Mouse (Mus musculus): Measurements from ENCODE around the gene Gm20388. TPM values are rescaled to one million over a fixed set of nuclear protein-coding genes. Genes with fewer than 3 reads are reported as not detected.

Gene Gm20388
- polyA plus RNA-seq, 1 experiment from 2014 or later: not detected

GRCm38 (mm10) chr8:121949222-121949800, 2038.7 kb downstream of the Gm20388 start, which contains the start of gene Banp:
Banp (plus strand) TSS chr8:121949750.
- WGBS: 61% methylated on average over 6 of the region's 6 CpGs
- H3K9me3 ChIP-seq (replicated peaks): no peaks in the 10 kb centered on the region
- H3K36me3 ChIP-seq: 0 out of 2 replicates have a peak, but pooled peaks cover 4% of the 10 kb centered on the region
- H3K4me1 ChIP-seq (replicated peaks): peaks cover 44% of the 10 kb centered on the region
- peak within 1 kb of the TSS; percentile 99 for H3K9ac ChIP-seq
- peak within 1 kb of the TSS; percentile 98 for H3K27ac ChIP-seq
- peak within 1 kb of the TSS; percentile 85 for H3K4me2 ChIP-seq
- ATAC-seq (replicated peaks; ENCODE audit: insufficient number of reproducible peaks, insufficient read depth, low FRiP score, low read depth): no peak
- H3K4me3 ChIP-seq: peak within 1 kb of the TSS; percentile 81
- H3K27me3 ChIP-seq: no peaks in the 10 kb centered on the region

GRCm38 (mm10) chr8:121949941-121950748, 2039.5 kb downstream of the Gm20388 start:
- ATAC-seq (replicated peaks; ENCODE audit: insufficient number of reproducible peaks, insufficient read depth, low FRiP score, low read depth): peak; percentile 94

GRCm38 (mm10) chr8:121950749-121951655, 2040.4 kb downstream of the Gm20388 start:
- Histone ChIP-seq H3K27ac (peak overlapping the region; percentile 98), H3K27me3 (no peaks in the 10 kb centered on the region), H3K9me3 (replicated peaks) (no peaks in the 10 kb centered on the region), H3K4me1 (replicated peaks) (peaks cover 53% of the 10 kb centered on the region), H3K4me2 (peak overlapping the region; percentile 85), H3K4me3 (peak overlapping the region; percentile 81), H3K9ac (peak overlapping the region; percentile 99), H3K36me3 (peaks cover 6% of the 10 kb centered on the region; the same call in 1 of the 2 replicates)
- WGBS: under 1% methylated on average over 79 of the region's 97 CpGs
- ATAC-seq (replicated peaks; ENCODE audit: insufficient number of reproducible peaks, insufficient read depth, low FRiP score, low read depth): peak; percentile 13

More at GRCm38 (mm10) chr8:121949941-121950748, 2039.5 kb downstream of the Gm20388 start:
- H3K9me3 ChIP-seq (replicated peaks): no peaks in the 10 kb centered on the region
- H3K27ac ChIP-seq: peak overlapping the region; percentile 98
- 0 out of 2 replicates have a peak, but pooled peaks cover 4% of the 10 kb centered on the region for H3K36me3 ChIP-seq
- H3K4me1 ChIP-seq (replicated peaks): peaks cover 47% of the 10 kb centered on the region
- H3K27me3 ChIP-seq: no peaks in the 10 kb centered on the region
- peak overlapping the region; percentile 85 for H3K4me2 ChIP-seq
- H3K9ac ChIP-seq: peak overlapping the region; percentile 99
- under 1% methylated on average over 58 of the region's 66 CpGs for WGBS
- H3K4me3 ChIP-seq: peak overlapping the region; percentile 81

- Histone ChIP-seq H3K4me3 (peak overlapping the region; percentile 81), H3K4me1 (replicated peaks) (peaks cover 59% of the 10 kb centered on the region), H3K9me3 (replicated peaks) (no peaks in the 10 kb centered on the region), H3K27ac (peak overlapping the region; percentile 98), H3K9ac (peak overlapping the region; percentile 99), H3K4me2 (peak overlapping the region; percentile 85), H3K27me3 (no peaks in the 10 kb centered on the region), H3K36me3 (peaks cover 6% of the 10 kb centered on the region; the same call in 1 of the 2 replicates)
- no peak for ATAC-seq (replicated peaks; ENCODE audit: insufficient number of reproducible peaks, insufficient read depth, low FRiP score, low read depth)
- WGBS: 26% methylated on average over 7 of the region's 7 CpGs
Observed at GRCm38 (mm10) chr8:121951656-121952009, 2041.0 kb downstream of the Gm20388 start.

- Histone ChIP-seq H3K27ac (0 out of 2 replicates have a peak overlapping the region, but pooled peaks have one; percentile 16), H3K4me2 (peak overlapping the region; percentile 85), H3K27me3 (no peaks in the 10 kb centered on the region), H3K36me3 (peaks cover 6% of the 10 kb centered on the region; the same call in 1 of the 2 replicates), H3K9ac (no peak overlapping the region), H3K4me1 (replicated peaks) (peaks cover 60% of the 10 kb centered on the region), H3K4me3 (peak overlapping the region; percentile 81), H3K9me3 (replicated peaks) (no peaks in the 10 kb centered on the region)
- no peak for ATAC-seq (replicated peaks; ENCODE audit: insufficient number of reproducible peaks, insufficient read depth, low FRiP score, low read depth)
Observed at GRCm38 (mm10) chr8:121952122-121952521, 2041.5 kb downstream of the Gm20388 start.

GRCm38 (mm10) chr8:121952800-121953199, 2042.2 kb downstream of the Gm20388 start:
- no peaks in the 10 kb centered on the region for H3K27me3 ChIP-seq
- 0 out of 2 replicates have a peak overlapping the region, but pooled peaks have one; percentile 3 for H3K4me3 ChIP-seq
- peaks cover 62% of the 10 kb centered on the region for H3K4me1 ChIP-seq (replicated peaks)
- H3K36me3 ChIP-seq: peaks cover 6% of the 10 kb centered on the region; the same call in 1 of the 2 replicates
- 81% methylated on average over 7 of the region's 7 CpGs for WGBS
- no peak overlapping the region for H3K9ac ChIP-seq
- no peaks in the 10 kb centered on the region for H3K9me3 ChIP-seq (replicated peaks)
- no peak overlapping the region for H3K27ac ChIP-seq
- no peak for ATAC-seq (replicated peaks; ENCODE audit: insufficient number of reproducible peaks, insufficient read depth, low FRiP score, low read depth)
- H3K4me2 ChIP-seq: peak overlapping the region; percentile 85

GRCm38 (mm10) chr8:121953821-121954545, 2043.3 kb downstream of the Gm20388 start:
- Histone ChIP-seq H3K9ac (no peak overlapping the region), H3K4me1 (replicated peaks) (peaks cover 53% of the 10 kb centered on the region), H3K4me3 (no peak overlapping the region), H3K36me3 (peaks cover 6% of the 10 kb centered on the region; the same call in 1 of the 2 replicates), H3K4me2 (no peak overlapping the region), H3K27me3 (no peaks in the 10 kb centered on the region), H3K9me3 (replicated peaks) (no peaks in the 10 kb centered on the region), H3K27ac (no peak overlapping the region)
- no peak for ATAC-seq (replicated peaks; ENCODE audit: insufficient number of reproducible peaks, insufficient read depth, low FRiP score, low read depth)
- WGBS: 65% methylated on average over 3 of the region's 3 CpGs

- no peak overlapping the region for H3K27ac ChIP-seq
- 78% methylated on average over 10 of the region's 10 CpGs for WGBS
- peaks cover 51% of the 10 kb centered on the region for H3K4me1 ChIP-seq (replicated peaks)
- H3K27me3 ChIP-seq: no peaks in the 10 kb centered on the region
- H3K9ac ChIP-seq: no peak overlapping the region
- ATAC-seq (replicated peaks; ENCODE audit: insufficient number of reproducible peaks, insufficient read depth, low FRiP score, low read depth): no peak
- no peak overlapping the region for H3K4me3 ChIP-seq
- no peaks in the 10 kb centered on the region for H3K9me3 ChIP-seq (replicated peaks)
- no peak overlapping the region for H3K4me2 ChIP-seq
- peaks cover 6% of the 10 kb centered on the region; the same call in 1 of the 2 replicates for H3K36me3 ChIP-seq
Observed at GRCm38 (mm10) chr8:121954981-121955555, 2044.4 kb downstream of the Gm20388 start.

GRCm38 (mm10) chr8:121955825-121956500, 2045.3 kb downstream of the Gm20388 start:
- no peak overlapping the region for H3K27ac ChIP-seq
- no peak overlapping the region for H3K9ac ChIP-seq
- WGBS: 39% methylated on average over 1 of the region's 1 CpGs
- no peaks in the 10 kb centered on the region for H3K27me3 ChIP-seq
- peaks cover 6% of the 10 kb centered on the region; the same call in 1 of the 2 replicates for H3K36me3 ChIP-seq
- H3K4me3 ChIP-seq: no peak overlapping the region
- no peak for ATAC-seq (replicated peaks; ENCODE audit: insufficient number of reproducible peaks, insufficient read depth, low FRiP score, low read depth)
- peaks cover 51% of the 10 kb centered on the region for H3K4me1 ChIP-seq (replicated peaks)
- H3K4me2 ChIP-seq: no peak overlapping the region
- no peaks in the 10 kb centered on the region for H3K9me3 ChIP-seq (replicated peaks)

- H3K9ac ChIP-seq: no peak overlapping the region
- no peak overlapping the region for H3K4me2 ChIP-seq
- H3K9me3 ChIP-seq (replicated peaks): no peaks in the 10 kb centered on the region
- H3K27me3 ChIP-seq: no peaks in the 10 kb centered on the region
- no peak for ATAC-seq (replicated peaks; ENCODE audit: insufficient number of reproducible peaks, insufficient read depth, low FRiP score, low read depth)
- H3K4me1 ChIP-seq (replicated peaks): peaks cover 40% of the 10 kb centered on the region
- no peak overlapping the region for H3K27ac ChIP-seq
- H3K4me3 ChIP-seq: no peak overlapping the region
- 80% methylated on average over 1 of the region's 1 CpGs for WGBS
- H3K36me3 ChIP-seq: peaks cover 6% of the 10 kb centered on the region; the same call in 1 of the 2 replicates
Observed at GRCm38 (mm10) chr8:121958395-121958794, 2047.8 kb downstream of the Gm20388 start.
